Mouse (Mus musculus): ENCODE results near the gene Veph1. TPM values are rescaled to one million over a fixed set of nuclear protein-coding genes. Genes with fewer than 3 reads are reported as not detected.

Veph1 gene
- total RNA-seq, 1 experiment: 0.67 TPM

DNA sequence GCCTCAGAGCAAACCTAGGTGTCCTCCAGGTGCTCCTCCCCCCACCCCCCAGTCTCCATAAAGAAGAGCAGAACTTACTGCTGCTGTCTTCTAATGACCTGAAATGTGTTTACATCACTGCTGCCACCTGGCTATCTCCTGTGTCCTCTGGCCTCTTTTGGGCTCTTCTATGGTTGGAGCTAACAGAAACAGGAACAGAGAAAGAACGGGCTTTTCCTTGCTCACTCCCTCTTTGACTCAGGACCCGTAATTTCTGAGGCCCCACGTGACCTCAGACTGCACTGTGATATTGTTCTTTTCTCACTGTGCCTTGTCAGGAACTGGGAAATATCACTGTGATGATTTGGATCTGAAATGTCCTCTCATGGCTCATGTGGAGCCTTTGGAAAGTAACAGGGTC, 271.2 kb downstream of the Veph1 start:
- Histone ChIP-seq H3K4me3 (ENCODE audit: insufficient read depth in 1 of 2, low read depth in 1 of 2, low read length in 2 of 2, poor library complexity in 1 of 2, severe bottlenecking in 1 of 2) (no peak overlapping the region), H3K9me3 (ENCODE audit: control insufficient read depth, insufficient read depth, low read depth, low read length) (no peaks in the 10 kb centered on the region), H3K4me1 (ENCODE audit: control insufficient read depth in 2 of 2, insufficient read depth in 2 of 2, low read length in 2 of 2, poor library complexity in 1 of 2) (no peaks in the 10 kb centered on the region), H3K9ac (ENCODE audit: insufficient read depth, low read depth, low read length, poor library complexity, severe bottlenecking) (no peak overlapping the region), H3K27ac (ENCODE audit: insufficient read depth, low read depth, low read length, poor library complexity, severe bottlenecking) (no peak overlapping the region), H3K36me3 (ENCODE audit: control insufficient read depth, insufficient read depth, low read length, poor library complexity, severe bottlenecking) (no peaks in the 10 kb centered on the region)
- TF ChIP-seq MAFK (IDR thresholded peaks at IDR 0.05; ENCODE audit: insufficient read depth, low read depth, low read length) (no peak), ZNF384 (IDR thresholded peaks at IDR 0.05; ENCODE audit: low read depth, low read length) (no peak), HCFC1 (IDR thresholded peaks at IDR 0.05; ENCODE audit: borderline replicate concordance, insufficient read depth, low read length) (no peak), CHD2 (IDR thresholded peaks at IDR 0.05; ENCODE audit: low read depth, low read length) (no peak), ZC3H11A (IDR thresholded peaks at IDR 0.05; ENCODE audit: borderline replicate concordance, low read depth, low read length) (no peak)
- no peak for DNase-seq (ENCODE audit: low read depth, low spot score)
- in situ Hi-C loops (cut with MboI; ENCODE audit: low sequenced_read_pairs in 2 of 2, unreplicated experiment in 2 of 2): no loop called here

DNA sequence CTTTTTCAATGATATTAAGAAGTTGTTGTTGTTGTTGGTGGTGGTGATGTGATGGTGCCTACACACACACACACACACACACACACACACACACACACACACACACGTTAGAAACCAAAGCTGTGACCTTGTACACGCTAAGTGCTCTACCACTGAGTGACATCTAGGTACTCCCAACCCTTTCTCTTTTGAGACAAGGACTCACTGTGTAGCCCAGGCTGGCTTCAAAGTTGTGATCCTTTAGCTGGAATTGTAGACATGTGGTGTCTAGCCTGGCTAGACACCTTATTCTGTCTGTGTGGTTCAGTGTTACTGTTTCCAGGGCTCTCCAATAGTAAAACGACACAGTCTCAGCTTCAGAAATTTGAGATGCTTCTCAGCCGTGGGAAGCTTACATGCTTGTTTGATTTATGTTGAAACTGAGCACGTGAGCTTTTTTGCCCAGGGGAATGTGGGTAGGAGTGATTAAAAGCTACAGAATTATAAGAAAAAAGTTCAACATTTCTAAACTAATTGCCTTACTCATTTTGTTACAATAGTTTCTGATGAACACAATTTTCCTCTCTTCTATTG, 272.3 kb downstream of the Veph1 start:
- Histone ChIP-seq H3K27ac (ENCODE audit: insufficient read depth, low read depth, low read length, poor library complexity, severe bottlenecking) (no peak overlapping the region), H3K4me1 (ENCODE audit: control insufficient read depth in 2 of 2, insufficient read depth in 2 of 2, low read length in 2 of 2, poor library complexity in 1 of 2) (no peaks in the 10 kb centered on the region), H3K4me3 (ENCODE audit: insufficient read depth in 1 of 2, low read depth in 1 of 2, low read length in 2 of 2, poor library complexity in 1 of 2, severe bottlenecking in 1 of 2) (no peak overlapping the region), H3K9ac (ENCODE audit: insufficient read depth, low read depth, low read length, poor library complexity, severe bottlenecking) (no peak overlapping the region), H3K9me3 (ENCODE audit: control insufficient read depth, insufficient read depth, low read depth, low read length) (no peaks in the 10 kb centered on the region), H3K36me3 (ENCODE audit: control insufficient read depth, insufficient read depth, low read length, poor library complexity, severe bottlenecking) (no peaks in the 10 kb centered on the region)
- in situ Hi-C loops (cut with MboI; ENCODE audit: low sequenced_read_pairs in 2 of 2, unreplicated experiment in 2 of 2): no loop called here
- no peak for DNase-seq (ENCODE audit: low read depth, low spot score)
- TF ChIP-seq ZC3H11A (IDR thresholded peaks at IDR 0.05; ENCODE audit: borderline replicate concordance, low read depth, low read length): no peak
- no peak for TF ChIP-seq CHD2 (IDR thresholded peaks at IDR 0.05; ENCODE audit: low read depth, low read length)
- TF ChIP-seq HCFC1 (IDR thresholded peaks at IDR 0.05; ENCODE audit: borderline replicate concordance, insufficient read depth, low read length): no peak
- TF ChIP-seq MAFK (IDR thresholded peaks at IDR 0.05; ENCODE audit: insufficient read depth, low read depth, low read length): no peak
- no peak for TF ChIP-seq ZNF384 (IDR thresholded peaks at IDR 0.05; ENCODE audit: low read depth, low read length)

DNA sequence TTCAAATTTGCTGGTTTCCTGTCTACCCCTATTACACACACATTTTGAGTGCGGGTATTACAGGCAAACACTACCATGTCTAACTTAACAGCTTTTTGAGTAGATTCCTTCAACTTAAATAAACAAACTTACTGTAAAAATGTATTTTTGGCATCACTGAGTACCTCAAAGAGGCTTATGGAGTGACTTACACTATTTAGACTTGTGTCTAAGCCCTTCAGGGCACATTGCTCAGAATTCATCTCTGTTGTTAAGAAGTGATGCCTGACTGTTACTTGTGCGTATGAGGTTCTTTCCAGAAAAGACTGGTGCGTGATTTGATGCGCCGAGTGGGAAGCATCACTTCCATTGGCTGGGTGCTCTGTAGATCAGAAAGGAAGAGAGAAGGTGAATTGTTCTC, 277.5 kb downstream of the Veph1 start:
- no peaks in the 10 kb centered on the region for H3K4me1 ChIP-seq (ENCODE audit: control insufficient read depth in 2 of 2, insufficient read depth in 2 of 2, low read length in 2 of 2, poor library complexity in 1 of 2)
- no peak overlapping the region for H3K27ac ChIP-seq (ENCODE audit: insufficient read depth, low read depth, low read length, poor library complexity, severe bottlenecking)
- H3K9ac ChIP-seq (ENCODE audit: insufficient read depth, low read depth, low read length, poor library complexity, severe bottlenecking): no peak overlapping the region
- TF ChIP-seq MAFK (IDR thresholded peaks at IDR 0.05; ENCODE audit: insufficient read depth, low read depth, low read length): no peak
- TF ChIP-seq CHD2 (IDR thresholded peaks at IDR 0.05; ENCODE audit: low read depth, low read length): no peak
- TF ChIP-seq ZC3H11A (IDR thresholded peaks at IDR 0.05; ENCODE audit: borderline replicate concordance, low read depth, low read length): no peak
- TF ChIP-seq HCFC1 (IDR thresholded peaks at IDR 0.05; ENCODE audit: borderline replicate concordance, insufficient read depth, low read length): no peak
- TF ChIP-seq ZNF384 (IDR thresholded peaks at IDR 0.05; ENCODE audit: low read depth, low read length): no peak
- no peaks in the 10 kb centered on the region for H3K36me3 ChIP-seq (ENCODE audit: control insufficient read depth, insufficient read depth, low read length, poor library complexity, severe bottlenecking)
- H3K9me3 ChIP-seq (ENCODE audit: control insufficient read depth, insufficient read depth, low read depth, low read length): no peaks in the 10 kb centered on the region
- no peak for DNase-seq (ENCODE audit: low read depth, low spot score)
- in situ Hi-C loops (cut with MboI; ENCODE audit: low sequenced_read_pairs in 2 of 2, unreplicated experiment in 2 of 2): no loop called here
- no peak overlapping the region for H3K4me3 ChIP-seq (ENCODE audit: insufficient read depth in 1 of 2, low read depth in 1 of 2, low read length in 2 of 2, poor library complexity in 1 of 2, severe bottlenecking in 1 of 2)

DNA sequence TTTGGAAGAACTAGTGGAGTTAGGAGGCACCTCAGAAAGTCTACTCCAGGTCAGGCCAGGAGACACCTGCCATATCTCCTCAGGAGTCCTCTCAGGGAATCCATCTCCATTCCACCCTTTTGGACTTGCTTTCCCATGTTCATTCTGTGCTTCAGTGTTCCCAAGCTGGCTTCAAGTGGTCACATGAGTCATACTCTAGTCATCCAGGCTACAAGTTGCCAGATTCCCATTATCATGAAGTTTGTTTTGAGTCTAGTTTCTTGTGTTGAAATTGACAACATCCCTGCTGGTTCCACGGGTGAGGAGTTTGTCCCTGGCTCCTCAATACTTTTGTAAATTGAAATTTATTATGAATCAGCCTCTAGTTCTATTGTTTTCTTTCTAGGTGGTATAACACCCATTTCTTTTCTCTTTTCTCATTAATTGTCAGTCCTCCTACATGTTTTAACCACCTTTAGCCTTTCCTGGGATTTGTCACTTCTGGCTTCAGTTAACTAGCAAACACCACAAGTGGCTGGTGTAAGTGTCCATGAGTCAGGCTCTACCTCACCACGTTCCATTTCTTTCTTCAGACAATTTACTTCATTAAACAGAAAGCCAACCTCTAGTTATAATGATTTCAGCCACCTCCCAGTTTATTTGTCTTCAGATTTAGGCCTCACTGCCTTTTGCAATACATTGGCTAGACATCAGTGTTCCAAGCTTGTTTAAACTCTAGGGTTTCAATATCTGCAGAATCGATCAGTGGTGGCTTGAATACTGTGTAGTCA, 288.8 kb downstream of the Veph1 start:
- Histone ChIP-seq H3K9ac (ENCODE audit: insufficient read depth, low read depth, low read length, poor library complexity, severe bottlenecking) (no peak overlapping the region), H3K9me3 (ENCODE audit: control insufficient read depth, insufficient read depth, low read depth, low read length) (no peaks in the 10 kb centered on the region), H3K4me3 (ENCODE audit: insufficient read depth in 1 of 2, low read depth in 1 of 2, low read length in 2 of 2, poor library complexity in 1 of 2, severe bottlenecking in 1 of 2) (no peak overlapping the region), H3K27ac (ENCODE audit: insufficient read depth, low read depth, low read length, poor library complexity, severe bottlenecking) (no peak overlapping the region), H3K4me1 (ENCODE audit: control insufficient read depth in 2 of 2, insufficient read depth in 2 of 2, low read length in 2 of 2, poor library complexity in 1 of 2) (no peaks in the 10 kb centered on the region), H3K36me3 (ENCODE audit: control insufficient read depth, insufficient read depth, low read length, poor library complexity, severe bottlenecking) (no peaks in the 10 kb centered on the region)
- no peak for DNase-seq (ENCODE audit: low read depth, low spot score)
- in situ Hi-C loops (cut with MboI; ENCODE audit: low sequenced_read_pairs in 2 of 2, unreplicated experiment in 2 of 2): no loop called here
- no peak for TF ChIP-seq HCFC1 (IDR thresholded peaks at IDR 0.05; ENCODE audit: borderline replicate concordance, insufficient read depth, low read length)
- TF ChIP-seq ZC3H11A (IDR thresholded peaks at IDR 0.05; ENCODE audit: borderline replicate concordance, low read depth, low read length): no peak
- no peak for TF ChIP-seq ZNF384 (IDR thresholded peaks at IDR 0.05; ENCODE audit: low read depth, low read length)
- TF ChIP-seq MAFK (IDR thresholded peaks at IDR 0.05; ENCODE audit: insufficient read depth, low read depth, low read length): no peak
- TF ChIP-seq CHD2 (IDR thresholded peaks at IDR 0.05; ENCODE audit: low read depth, low read length): no peak
